Mouse (Mus musculus): ENCODE data around the gene Plac9b.
"Not testable (repeated sequence)": the region's sequence is repeated elsewhere in the genome, so short reads cannot be mapped to it uniquely, and the experiment has no call there.

DNA sequence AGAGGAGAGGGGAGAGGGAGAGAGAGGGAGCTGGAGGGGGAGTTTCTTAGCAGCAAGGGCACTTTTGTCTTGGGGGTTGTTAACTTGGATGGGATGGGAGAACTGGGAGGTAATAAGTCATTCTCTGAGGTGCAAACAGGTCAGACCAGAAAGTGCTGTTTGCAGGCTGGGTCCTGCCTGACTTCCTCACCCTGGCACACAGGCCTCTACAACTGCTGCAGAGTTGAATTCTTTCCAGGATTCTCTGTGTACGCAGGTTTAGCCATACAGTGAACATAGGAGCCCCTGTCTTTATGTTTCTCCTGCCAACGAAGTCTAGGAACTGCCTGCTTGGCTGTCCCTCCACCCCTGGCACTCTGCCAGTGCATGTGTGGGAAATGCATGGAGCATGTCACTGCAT, 35.2 kb downstream of the Plac9b start:
- TF ChIP-seq EP300, CTCF (IDR thresholded peaks at IDR 0.05): not testable (repeated sequence)

Data from lung, postnatal 0 days (tissue).